Mouse (Mus musculus) telencephalon, adult 2 months (tissue): Measurements from ENCODE around the gene Mcam.
"Not testable (repeated sequence)": the region's sequence is repeated elsewhere in the genome, so short reads cannot be mapped to it uniquely, and the experiment has no call there.

Source experiments
- DNase-seq: peaks from one replicate; pipeline ENCODE4 v3.0.0-alpha.2; 2011; ENCODE audit warnings: low read depth, low spot score

Mcam gene

GRCm38 (mm10) chr9:44108269-44109055 is 25.8 kb upstream of the Mcam start:
- no peak for DNase-seq

GRCm38 (mm10) chr9:44109360-44110095 is 24.7 kb upstream of the Mcam start:
- DNase-seq = no peak

GRCm38 (mm10) chr9:44111909-44112308 is 22.4 kb upstream of the Mcam start:
- not testable (repeated sequence) for DNase-seq

GRCm38 (mm10) chr9:44113105-44113789 is 21.0 kb upstream of the Mcam start, which contains the start of the genes Gm49380 and Rnf26:
Gene Gm49380 (minus strand): TSS chr9:44113500.
Gene Rnf26 (minus strand): TSS chr9:44113517.
- peak; percentile 99 for DNase-seq

- DNase-seq = no peak
Observed at GRCm38 (mm10) chr9:44114453-44114852, 19.8 kb upstream of the Mcam start.

- DNase-seq = no peak
Observed at GRCm38 (mm10) chr9:44115599-44115998, 18.7 kb upstream of the Mcam start.

GRCm38 (mm10) chr9:44116182-44116581 is 18.1 kb upstream of the Mcam start:
- no peak for DNase-seq

- DNase-seq = no peak
Observed at GRCm38 (mm10) chr9:44119011-44119410, 15.3 kb upstream of the Mcam start.

GRCm38 (mm10) chr9:44119948-44120465 is 14.3 kb upstream of the Mcam start:
- DNase-seq = no peak

- DNase-seq = no peak
Observed at GRCm38 (mm10) chr9:44124317-44124716, 10.0 kb upstream of the Mcam start.

- DNase-seq = no peak
Observed at GRCm38 (mm10) chr9:44125026-44125425, 9.2 kb upstream of the Mcam start.

- DNase-seq = peak; percentile 75
Observed at GRCm38 (mm10) chr9:44125546-44126428, 8.5 kb upstream of the Mcam start.

GRCm38 (mm10) chr9:44126746-44127145 is 7.5 kb upstream of the Mcam start:
- DNase-seq = no peak

GRCm38 (mm10) chr9:44127351-44127801 is 6.9 kb upstream of the Mcam start:
- DNase-seq = no peak

GRCm38 (mm10) chr9:44129633-44130032 is 4.6 kb upstream of the Mcam start:
- no peak for DNase-seq

- no peak for DNase-seq
Observed at GRCm38 (mm10) chr9:44130034-44130433, 4.2 kb upstream of the Mcam start.

GRCm38 (mm10) chr9:44130581-44131275 is 3.5 kb upstream of the Mcam start:
- DNase-seq = peak; percentile 51

GRCm38 (mm10) chr9:44131276-44131590 is 3.0 kb upstream of the Mcam start:
- DNase-seq = no peak

GRCm38 (mm10) chr9:44132200-44132599 is 2.1 kb upstream of the Mcam start:
- no peak for DNase-seq

GRCm38 (mm10) chr9:44133287-44133686 is 982 bp upstream of the Mcam start:
- DNase-seq = no peak
